Mouse (Mus musculus) embryonic fibroblast, embryonic 13.5 days (primary cell): ENCODE results near the gene Tfec. TPM values are rescaled to one million over a fixed set of nuclear protein-coding genes. Genes with fewer than 3 reads are reported as not detected.

ENCODE experiments used
- H3K27ac ChIP-seq: 2 replicates; pipeline ENCODE4 v1.5.1; 2012; ENCODE audit warnings: low read length, control low read depth, inconsistent platforms; ENCODE audit not compliant: insufficient read depth
- H3K4me1 ChIP-seq: 2 replicates; pipeline ENCODE4 v1.6.1; 2011; ENCODE audit warnings: low read length; ENCODE audit not compliant: control insufficient read depth, insufficient read depth
- H3K4me3 ChIP-seq: 2 replicates; pipeline ENCODE4 v1.5.1; 2011; ENCODE audit warnings: mild to moderate bottlenecking, control low read depth, low read length; ENCODE audit not compliant: insufficient read depth
- CTCF ChIP-seq: IDR thresholded peaks from 2 replicates; pipeline ENCODE4 v1.5.1; 2011; ENCODE audit warnings: mild to moderate bottlenecking, control low read depth, low read length, moderate library complexity, borderline replicate concordance; ENCODE audit not compliant: insufficient read depth
- POLR2A ChIP-seq: IDR thresholded peaks from 2 replicates; pipeline ENCODE4 v1.6.1; 2011; ENCODE audit warnings: low read depth, mild to moderate bottlenecking, control low read depth, low read length, moderate library complexity
- polyA plus RNA-seq: library from polyadenylated mRNA; stranded (reverse); fragments of >200 nt; gene quantifications from 2 replicates; pipeline ENCODE4 v1.2.4, GENCODE M21; 2011; ENCODE audit warnings: low read depth; ENCODE audit not compliant: missing spikeins, insufficient read length

Tfec gene
- polyA plus RNA-seq, 1 experiment = 0.63 TPM

DNA sequence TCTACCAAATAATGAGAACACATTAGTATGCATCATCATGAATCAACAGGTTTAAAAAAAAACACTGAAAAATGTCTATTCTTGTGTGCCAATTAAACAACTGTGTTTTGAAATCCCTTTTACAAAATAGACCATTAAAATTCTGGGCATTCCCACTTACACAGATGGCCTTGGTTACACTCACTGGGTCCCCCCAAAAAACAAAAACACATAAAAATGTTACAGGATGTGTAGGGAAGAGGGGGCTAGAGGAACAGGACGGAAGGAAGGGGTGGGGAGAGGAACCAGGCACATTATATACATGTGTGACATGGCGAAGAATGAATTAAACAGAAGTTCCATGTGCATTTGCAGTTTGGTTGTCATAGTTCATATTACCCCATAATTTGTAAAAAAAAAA lies 29.9 kb downstream of the Tfec start:
- TF ChIP-seq CTCF (no peak), POLR2A (no peak)
- H3K4me3 ChIP-seq = no peak overlapping the region
- H3K27ac ChIP-seq = no peak overlapping the region
- H3K4me1 ChIP-seq = no peaks in the 10 kb centered on the region

DNA sequence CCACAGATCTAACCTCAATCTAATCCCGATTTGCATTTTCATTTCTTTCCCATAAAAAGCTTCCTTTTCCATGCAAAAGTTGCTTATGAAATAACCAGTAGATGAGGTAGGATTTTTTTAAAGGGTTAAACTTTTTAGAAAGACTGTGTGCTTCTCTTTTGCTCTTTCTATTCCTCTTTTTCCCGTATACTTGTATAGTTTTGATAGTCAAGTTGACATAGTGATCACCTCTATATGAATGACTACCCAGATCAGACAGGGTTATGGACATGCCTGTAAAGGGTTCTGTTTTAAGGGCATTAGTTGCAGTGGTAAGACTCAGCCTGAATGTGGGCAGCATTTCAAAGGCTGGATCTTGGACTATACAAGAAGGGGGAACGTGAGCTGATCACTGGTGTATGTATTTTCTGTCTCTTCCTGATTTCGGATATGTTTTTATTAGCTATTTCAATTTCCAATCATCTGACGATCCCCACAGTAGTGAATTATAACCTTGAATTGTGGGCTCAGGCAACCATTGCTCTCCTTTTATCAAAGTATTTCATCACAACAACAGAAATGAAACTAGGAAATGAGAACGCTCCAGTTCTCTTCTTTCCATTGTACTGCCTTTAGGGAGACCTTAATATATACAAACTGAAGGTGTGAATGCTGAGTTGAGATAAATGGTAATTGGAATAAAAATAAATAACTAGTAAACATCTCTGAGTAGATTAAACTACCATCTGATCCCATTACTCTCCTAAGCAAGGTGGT lies 35.3 kb downstream of the Tfec start:
- Histone ChIP-seq H3K27ac (no peak overlapping the region), H3K4me3 (no peak overlapping the region), H3K4me1 (no peaks in the 10 kb centered on the region)
- TF ChIP-seq CTCF (no peak), POLR2A (no peak)

DNA sequence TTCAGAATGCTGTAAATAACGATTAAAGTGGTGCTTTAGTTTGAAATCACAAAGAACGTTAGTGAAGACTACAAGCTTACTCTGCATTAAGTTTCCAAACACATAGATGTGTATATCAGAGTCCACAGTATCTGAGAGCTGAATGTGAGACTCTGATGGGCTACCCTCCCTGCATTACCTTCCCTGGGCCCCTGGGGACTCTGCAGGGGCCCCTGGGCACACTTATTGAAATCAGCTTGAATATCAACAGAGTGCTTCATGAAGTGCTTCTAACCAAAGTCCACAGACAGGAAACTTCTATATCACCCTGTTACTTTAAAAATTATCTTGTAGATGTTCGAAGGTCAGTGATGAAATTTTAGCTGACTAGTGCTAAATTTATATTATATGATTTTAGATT lies 36.2 kb downstream of the Tfec start:
- Histone ChIP-seq H3K4me1 (no peaks in the 10 kb centered on the region), H3K4me3 (no peak overlapping the region), H3K27ac (no peak overlapping the region)
- TF ChIP-seq POLR2A (no peak), CTCF (no peak)

DNA sequence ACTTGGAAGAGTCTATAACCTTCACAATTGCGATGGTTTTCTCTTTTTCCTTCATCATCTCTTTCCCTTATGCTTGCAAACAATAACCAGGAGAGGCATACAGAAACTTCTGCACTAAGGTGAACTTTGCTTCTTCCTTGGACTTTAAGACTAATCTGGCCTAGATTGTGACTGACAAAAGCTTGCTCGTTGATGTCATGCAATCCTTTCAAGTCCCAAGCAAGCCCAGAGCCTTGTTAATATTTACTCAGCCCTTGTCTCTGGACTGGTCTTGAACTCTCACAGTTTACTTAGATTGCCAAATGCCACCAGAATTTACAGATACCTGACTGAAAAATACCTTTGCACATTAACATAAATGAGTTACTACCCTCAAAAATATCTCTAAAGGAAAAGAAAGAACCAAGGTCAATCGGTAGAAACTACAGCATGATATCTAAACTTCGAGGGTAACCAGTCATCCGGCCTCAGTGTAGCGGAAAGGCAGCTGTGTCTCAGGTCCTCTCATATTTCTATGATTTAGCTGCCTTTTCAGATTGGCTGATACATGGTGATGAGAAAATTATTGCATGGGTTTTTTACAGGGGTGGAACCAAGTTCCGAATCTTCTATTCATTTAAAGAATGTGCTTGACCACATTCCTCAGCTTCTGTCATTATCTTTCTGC lies 42.2 kb downstream of the Tfec start:
- no peak overlapping the region for H3K4me3 ChIP-seq
- H3K27ac ChIP-seq = no peak overlapping the region
- TF ChIP-seq CTCF (no peak), POLR2A (no peak)
- H3K4me1 ChIP-seq = no peaks in the 10 kb centered on the region

DNA sequence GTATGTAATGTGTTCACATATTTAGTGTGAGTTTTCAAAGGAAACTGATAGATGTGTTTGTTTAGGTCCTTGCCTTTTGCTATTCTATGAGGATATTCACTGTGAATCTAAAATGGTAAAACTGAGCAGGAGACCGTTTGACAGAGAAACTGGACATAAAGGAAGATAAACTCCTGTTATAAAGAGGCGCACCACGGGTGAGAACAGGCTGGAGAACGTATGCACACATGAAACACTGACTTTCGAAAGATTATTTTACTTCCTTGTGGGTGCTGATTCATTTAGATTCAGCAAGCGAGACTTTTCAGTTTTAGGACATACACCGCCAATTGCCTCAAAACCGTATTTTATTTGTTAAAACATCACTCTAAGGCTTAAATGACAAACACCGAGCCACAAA lies 43.3 kb downstream of the Tfec start:
- no peak for TF ChIP-seq POLR2A
- TF ChIP-seq CTCF = no peak
- Histone ChIP-seq H3K27ac (no peak overlapping the region), H3K4me1 (no peaks in the 10 kb centered on the region), H3K4me3 (no peak overlapping the region)

DNA sequence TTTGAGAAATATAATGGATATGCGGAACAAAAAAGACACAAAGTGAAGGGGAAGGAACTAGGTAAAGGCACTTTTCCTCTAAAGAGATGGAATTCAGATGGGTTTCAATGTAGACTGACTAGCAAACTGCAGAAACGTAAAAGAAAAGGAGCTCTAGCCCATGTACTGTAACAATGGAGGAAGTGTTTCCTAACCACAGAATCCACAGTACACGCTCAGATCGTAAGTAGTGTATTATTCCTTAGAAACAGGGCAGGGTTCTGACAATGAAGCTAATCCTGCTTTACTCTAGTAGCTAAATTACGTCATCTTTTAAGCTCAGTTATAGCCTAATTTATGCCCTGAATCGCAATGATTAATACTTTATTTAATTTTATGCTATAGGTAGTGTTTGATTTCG lies 51.7 kb downstream of the Tfec start:
- H3K27ac ChIP-seq = no peak overlapping the region
- TF ChIP-seq CTCF = no peak
- no peaks in the 10 kb centered on the region for H3K4me1 ChIP-seq
- H3K4me3 ChIP-seq = no peak overlapping the region

DNA sequence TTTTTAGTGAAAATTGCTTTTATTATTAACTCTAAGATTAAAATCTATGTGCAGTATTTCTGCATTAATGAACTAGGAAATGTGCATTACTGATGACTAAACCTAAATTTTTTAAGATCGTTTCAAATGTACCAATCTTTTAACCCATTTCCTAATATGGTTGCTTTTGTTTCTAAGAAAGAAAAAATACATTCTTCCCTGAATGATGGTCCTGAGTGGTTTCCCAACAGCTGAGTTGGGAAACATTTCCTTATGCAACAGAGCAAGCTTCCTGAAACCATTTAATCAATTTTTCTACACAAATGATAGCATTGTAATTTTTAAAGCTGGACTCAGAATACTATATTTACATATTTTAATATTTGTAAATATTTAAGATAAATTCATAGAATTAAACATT lies 62.6 kb downstream of the Tfec start:
- Histone ChIP-seq H3K4me3 (no peak overlapping the region), H3K27ac (no peak overlapping the region), H3K4me1 (no peaks in the 10 kb centered on the region)
- TF ChIP-seq CTCF (no peak), POLR2A (no peak)

DNA sequence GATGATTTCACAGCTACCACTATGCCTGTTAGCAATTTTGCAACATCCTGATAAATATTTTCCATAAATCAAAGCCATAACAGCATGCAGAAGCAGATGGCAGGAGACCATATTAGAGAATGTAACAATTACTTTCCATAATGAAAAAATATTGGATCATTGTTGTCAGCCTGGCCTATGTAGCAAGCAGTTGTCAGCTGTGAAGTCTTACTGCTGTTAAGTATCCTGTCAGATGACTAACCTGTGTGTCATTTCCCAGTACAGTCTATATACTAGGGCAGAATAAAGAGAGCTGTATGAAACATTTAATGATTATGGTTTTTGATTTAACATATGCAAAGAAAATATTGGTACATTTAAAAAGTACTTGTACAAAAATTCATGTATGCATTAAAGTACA lies 69.9 kb downstream of the Tfec start:
- TF ChIP-seq CTCF (no peak), POLR2A (no peak)
- no peak overlapping the region for H3K27ac ChIP-seq
- no peak overlapping the region for H3K4me3 ChIP-seq
- no peaks in the 10 kb centered on the region for H3K4me1 ChIP-seq

DNA sequence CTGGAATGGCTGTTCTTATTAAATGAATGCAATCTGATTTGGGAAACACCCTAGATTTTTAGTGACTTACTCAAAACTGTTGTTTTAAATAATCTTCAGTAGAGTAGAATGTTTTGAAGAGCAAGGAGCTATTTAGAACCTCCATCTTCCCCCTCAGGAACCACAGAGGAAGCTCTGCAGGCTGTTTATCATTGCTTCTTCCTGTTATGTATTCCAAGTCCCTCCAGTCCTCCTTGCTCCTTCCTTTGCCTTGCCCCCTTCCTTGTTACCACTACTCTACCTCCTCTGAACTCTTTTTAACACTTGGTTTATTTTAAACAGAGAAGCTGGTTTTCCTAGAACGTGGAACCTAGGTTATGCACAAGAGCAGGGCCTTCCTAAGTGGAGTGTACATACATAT lies 76.3 kb downstream of the Tfec start:
- Histone ChIP-seq H3K4me1 (no peaks in the 10 kb centered on the region), H3K27ac (no peak overlapping the region), H3K4me3 (no peak overlapping the region)
- TF ChIP-seq CTCF = no peak
- no peak for TF ChIP-seq POLR2A

DNA sequence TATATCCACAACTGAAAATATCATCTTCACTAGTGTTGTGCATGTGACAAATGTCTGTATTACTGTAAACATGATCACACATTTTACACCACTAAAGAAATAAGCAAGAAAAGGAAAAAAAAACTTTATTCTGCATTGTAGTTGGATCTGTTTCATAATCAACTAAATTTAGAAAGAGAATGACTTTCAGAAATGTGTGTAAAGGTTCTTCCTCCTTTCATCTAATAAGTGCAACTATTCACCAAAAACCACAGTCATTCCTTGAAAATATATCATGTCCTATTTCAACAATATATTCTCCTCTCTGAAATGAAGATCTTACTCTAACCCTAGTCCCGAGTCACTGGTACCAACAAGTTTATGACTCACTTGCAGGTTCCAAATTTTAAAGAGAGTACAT lies 91.9 kb downstream of the Tfec start:
- H3K27ac ChIP-seq = no peak overlapping the region
- TF ChIP-seq CTCF (no peak), POLR2A (no peak)

More for the DNA sequence above, 91.9 kb downstream of the Tfec start:
- H3K4me1 ChIP-seq = no peaks in the 10 kb centered on the region
- H3K4me3 ChIP-seq = no peak overlapping the region
